ENCODE assay signal across 9 mouse cellular contexts in the genomic region with DNA sequence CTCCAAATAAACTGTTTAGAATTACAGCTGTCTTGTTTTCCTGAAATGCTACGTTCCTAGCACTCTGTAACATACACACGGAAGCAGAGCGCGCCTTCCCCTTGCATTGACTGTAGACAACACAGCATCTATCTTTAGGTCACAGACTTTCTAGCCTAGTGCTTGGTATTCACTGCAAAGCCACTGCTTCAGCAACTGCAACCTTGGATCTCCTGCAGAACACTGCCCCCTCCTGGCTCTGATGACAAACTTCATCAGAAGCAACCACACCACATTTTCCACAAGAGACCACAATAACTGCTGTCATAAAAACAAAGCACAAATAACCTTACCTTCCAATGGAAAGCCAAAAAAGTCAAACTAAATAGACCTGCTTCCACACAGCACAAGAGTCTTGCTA. TPM values are rescaled to one million over a fixed set of nuclear protein-coding genes. Genes with fewer than 3 reads are reported as not detected.
A peak's percentile ranks its signal among the peaks of the same experiment; 100 is the strongest.
DNase-seq lines count a peak whose midpoint lies in the region; ATAC-seq and TF ChIP-seq lines count a peak whose summit lies in the region.
"Had no signal": no experiment of that assay in that cellular context is flagged by ENCODE, and none has a peak within 500 bp of the region (broad histone marks: within the 10 kb centered on the region; RNA-seq: fewer than 3 reads in every experiment).

No protein-coding gene starts in this region.

- peak; percentile 46; the same call in 1 of the 2 replicates for ATAC-seq in forebrain, embryonic 11.5 days (replicated peaks; ENCODE audit: low FRiP score)
- no peak for ATAC-seq in hindbrain, embryonic 14.5 days (ENCODE audit: low FRiP score)
- ATAC-seq in neural tube, embryonic 13.5 days (ENCODE audit: low read depth), result peak; percentile 79

- no peak for TF ChIP-seq POLR2A in brain, embryonic 14.5 days (IDR thresholded peaks at IDR 0.05; ENCODE audit: borderline replicate concordance, extremely low read depth, insufficient read depth, insufficient read length, poor library complexity, severe bottlenecking)
- TF ChIP-seq POLR2A in liver, adult 2 months (IDR thresholded peaks at IDR 0.05; ENCODE audit: extremely low read depth, insufficient read depth, low read length), result no peak

- no peak overlapping the region for H3K9ac ChIP-seq in forebrain, embryonic 11.5 days (ENCODE audit: low read length)
- H3K9ac ChIP-seq in hindbrain, embryonic 14.5 days, result no peak overlapping the region
- no peak overlapping the region for H3K9ac ChIP-seq in liver, adult 2 months (ENCODE audit: low read depth, low read length)
- H3K9ac ChIP-seq in neural tube, embryonic 13.5 days, result no peak overlapping the region
- H3K9ac ChIP-seq: midbrain, embryonic 12.5 days had no signal

- H3K4me1 ChIP-seq in forebrain, embryonic 11.5 days (replicated peaks; ENCODE audit: control insufficient read depth, insufficient read depth, low read length), result no peaks in the 10 kb centered on the region
- H3K4me1 ChIP-seq in hindbrain, embryonic 14.5 days (replicated peaks; ENCODE audit: control insufficient read depth, insufficient read depth, low read length), result no peaks in the 10 kb centered on the region
- H3K4me1 ChIP-seq in liver, adult 2 months (ENCODE audit: control insufficient read depth, insufficient read depth, low read length), result peaks cover 2% of the 10 kb centered on the region; the same call in 1 of the 2 replicates
- H3K4me1 ChIP-seq in neural tube, embryonic 13.5 days (replicated peaks), result peaks cover 5% of the 10 kb centered on the region

- 85% methylated on average over 4 of the region's 4 CpGs for WGBS in forebrain, embryonic 11.5 days
- WGBS in hindbrain, embryonic 14.5 days, result 74% methylated on average over 4 of the region's 4 CpGs
- 64% methylated on average over 4 of the region's 4 CpGs for WGBS in liver, adult 2 months
- 77% methylated on average over 4 of the region's 4 CpGs for WGBS in neural tube, embryonic 13.5 days

- no peaks in the 10 kb centered on the region for H3K27me3 ChIP-seq in forebrain, embryonic 11.5 days (ENCODE audit: control insufficient read depth, insufficient read depth, low read length)
- H3K27me3 ChIP-seq in hindbrain, embryonic 14.5 days (ENCODE audit: control insufficient read depth, insufficient read depth, low read length), result no peaks in the 10 kb centered on the region
- no peaks in the 10 kb centered on the region for H3K27me3 ChIP-seq in liver, adult 2 months (ENCODE audit: control insufficient read depth, insufficient read depth, low read length)
- no peaks in the 10 kb centered on the region for H3K27me3 ChIP-seq in neural tube, embryonic 13.5 days
- H3K27me3 ChIP-seq: midbrain, embryonic 12.5 days had no signal

- DNase-seq in urinary bladder, postnatal 36 days (ENCODE audit: low spot score in 2 of 2), result peak; percentile 42 to 56
- no peak for DNase-seq in urinary bladder, adult 18-20 months (ENCODE audit: low spot score in 2 of 2)
- DNase-seq in brain, embryonic 14.5 days (ENCODE audit: low read depth), result peak; percentile 81
- DNase-seq in forebrain, embryonic 11.5 days (ENCODE audit: low spot score), result no peak
- peak; percentile 70 for DNase-seq in hindbrain, embryonic 14.5 days (ENCODE audit: low spot score)
- peak; percentile 33 for DNase-seq in liver, adult 2 months (ENCODE audit: extremely low read depth, low read depth, low spot score)
- DNase-seq in yolk sac, embryonic 10.5 days (ENCODE audit: low spot score), result no peak

- no peak overlapping the region for H3K4me3 ChIP-seq in forebrain, embryonic 11.5 days (ENCODE audit: low read depth, low read length)
- H3K4me3 ChIP-seq in hindbrain, embryonic 14.5 days (replicated peaks; ENCODE audit: low read length), result no peak overlapping the region
- no peak overlapping the region for H3K4me3 ChIP-seq in liver, adult 2 months (ENCODE audit: insufficient read depth, low read depth, low read length)
- no peak overlapping the region for H3K4me3 ChIP-seq in neural tube, embryonic 13.5 days
- H3K4me3 ChIP-seq: midbrain, embryonic 12.5 days had no signal

- peaks cover 13% of the 10 kb centered on the region; the same call in 1 of the 2 replicates for H3K79me2 ChIP-seq in liver, adult 2 months (ENCODE audit: control insufficient read depth, insufficient read depth, low read length)

- H3K27ac ChIP-seq in forebrain, embryonic 11.5 days (ENCODE audit: low read depth, low read length), result no peak overlapping the region
- H3K27ac ChIP-seq in hindbrain, embryonic 14.5 days, result no peak overlapping the region
- no peak overlapping the region for H3K27ac ChIP-seq in liver, adult 2 months (replicated peaks; ENCODE audit: insufficient read depth, low read depth, low read length)
- no peak overlapping the region for H3K27ac ChIP-seq in neural tube, embryonic 13.5 days (replicated peaks)
- H3K27ac ChIP-seq: midbrain, embryonic 12.5 days had no signal

- H3K36me3 ChIP-seq in forebrain, embryonic 11.5 days (ENCODE audit: control insufficient read depth, insufficient read depth, low read length), result no peaks in the 10 kb centered on the region
- peaks cover 8% of the 10 kb centered on the region for H3K36me3 ChIP-seq in hindbrain, embryonic 14.5 days (replicated peaks; ENCODE audit: control insufficient read depth, insufficient read depth)
- 0 out of 2 replicates have a peak, but pooled peaks cover 1% of the 10 kb centered on the region for H3K36me3 ChIP-seq in liver, adult 2 months (ENCODE audit: control insufficient read depth, insufficient read depth, low read length)
- peaks cover 13% of the 10 kb centered on the region for H3K36me3 ChIP-seq in neural tube, embryonic 13.5 days

- TF ChIP-seq CTCF in brain, embryonic 14.5 days (IDR thresholded peaks at IDR 0.05; ENCODE audit: borderline replicate concordance, extremely low read depth, insufficient read depth, insufficient read length), result peak; percentile 78
- peak; percentile 66; the same call in 1 of the 2 replicates for TF ChIP-seq CTCF in liver, adult 2 months (IDR thresholded peaks at IDR 0.05; ENCODE audit: low read depth, low read length)

- no peak overlapping the region for H3K4me2 ChIP-seq in forebrain, embryonic 11.5 days (ENCODE audit: low read depth, low read length, severe bottlenecking)
- no peak overlapping the region for H3K4me2 ChIP-seq in hindbrain, embryonic 14.5 days (replicated peaks)
- no peak overlapping the region for H3K4me2 ChIP-seq in neural tube, embryonic 13.5 days
- H3K4me2 ChIP-seq: midbrain, embryonic 12.5 days had no signal

- H3K9me3 ChIP-seq in forebrain, embryonic 11.5 days (ENCODE audit: control insufficient read depth, low read length), result no peaks in the 10 kb centered on the region
- no peaks in the 10 kb centered on the region for H3K9me3 ChIP-seq in hindbrain, embryonic 14.5 days (ENCODE audit: control insufficient read depth, low read length)
- H3K9me3 ChIP-seq in neural tube, embryonic 13.5 days, result no peaks in the 10 kb centered on the region
- H3K9me3 ChIP-seq: midbrain, embryonic 12.5 days had no signal

RNA-seq across cellular contexts. Expression of gene Tbpl1, which starts 17.2 kb away (rescaled TPM):
- polyA plus RNA-seq in brain, embryonic 14.5 days (2012; rRNA removed), result 68.4 and 68.5 TPM in 2 replicates
- polyA plus RNA-seq in forebrain, embryonic 11.5 days (2014; fragmentation: Nextera tagmentation; extraction: Ambion mirVana), result 109 and 111 TPM in 2 replicates
- 88.7 and 90.5 TPM in 2 replicates for polyA plus RNA-seq in hindbrain, embryonic 14.5 days (2014; fragmentation: Nextera tagmentation; extraction: Ambion mirVana)
- 7.8 and 8.3 TPM in 2 replicates for total RNA-seq in liver, adult 2 months (2014; rRNA removed)
- polyA plus RNA-seq in liver, adult 2 months (2012; rRNA removed), result 6.0 and 7.9 TPM in 2 replicates
- 101 and 109 TPM in 2 replicates for polyA plus RNA-seq in neural tube, embryonic 13.5 days (2015; fragmentation: Nextera tagmentation; extraction: Ambion mirVana)

Comparison
In these comparisons a context has a peak if more than half of its experiments do, and no peak if none do; other contexts are left out.
1. DNase-seq: peak in urinary bladder, postnatal 36 days (2 of 2), brain, embryonic 14.5 days (single experiment), hindbrain, embryonic 14.5 days (single experiment) and liver, adult 2 months (single experiment); none in urinary bladder, adult 18-20 months (0 of 2), forebrain, embryonic 11.5 days (single experiment) and yolk sac, embryonic 10.5 days (single experiment).